Comparison of ENCODE assay signal across 27 mouse cellular contexts in the genomic region with DNA sequence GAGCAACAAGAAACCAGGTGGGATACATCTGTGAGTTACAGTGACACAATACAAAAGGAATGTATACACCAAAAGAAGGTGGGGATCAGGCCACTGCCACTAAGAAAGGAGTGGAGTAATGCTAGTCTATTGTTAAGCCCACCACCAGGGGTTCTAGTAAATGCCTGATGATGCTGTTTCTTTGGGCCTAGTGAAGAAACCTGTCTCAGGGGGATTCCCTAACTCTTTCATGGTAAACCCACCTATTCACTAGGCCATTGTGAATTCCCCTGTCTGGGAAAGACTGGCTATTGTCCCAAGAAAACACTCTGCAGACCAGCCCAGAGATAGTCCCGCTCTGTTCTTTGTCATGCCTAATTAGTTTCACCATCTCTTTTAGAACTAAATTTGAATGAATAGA.
"Had no signal": no experiment of that assay in that cellular context is flagged by ENCODE, and none has a peak within 500 bp of the region (broad histone marks: within the 10 kb centered on the region; RNA-seq: fewer than 3 reads in every experiment).

No protein-coding gene starts in this region.

- H3K4me3 ChIP-seq: heart, adult 2 months; heart, embryonic 10.5 days; heart, embryonic 12.5 days; hindbrain, embryonic 10.5 days; hindbrain, embryonic 12.5 days; intestine, embryonic 15.5 days; limb, embryonic 13.5 days; limb, embryonic 15.5 days; liver, embryonic 13.5 days; liver, embryonic 15.5 days had no signal

- H3K4me2 ChIP-seq: heart, embryonic 12.5 days; hindbrain, embryonic 12.5 days; hindbrain, embryonic 14.5 days; intestine, embryonic 15.5 days; limb, embryonic 13.5 days; limb, embryonic 15.5 days; liver, embryonic 13.5 days; liver, embryonic 15.5 days had no signal

- H3K27ac ChIP-seq: heart, adult 2 months; heart, embryonic 10.5 days; hindbrain, embryonic 10.5 days; hindbrain, embryonic 12.5 days; hindbrain, embryonic 14.5 days; intestine, embryonic 15.5 days; limb, embryonic 13.5 days; limb, embryonic 15.5 days; liver, embryonic 13.5 days; liver, embryonic 15.5 days had no signal

- DNase-seq: gastrocnemius, postnatal 14 days; gastrocnemius, postnatal 36 days; heart, adult 11 months; heart, adult 2 months; heart, postnatal 10 days; heart, postnatal 4 days; kidney, adult 18-20 months; kidney, adult 8-10 months; kidney, postnatal 10 days; kidney, postnatal 25 days; kidney, postnatal 4 days; layer of hippocampus, adult 9-11 months; layer of hippocampus, postnatal 36 days; left cerebral cortex, postnatal 4 days; liver, embryonic 13.5 days had no signal

- H3K36me3 ChIP-seq: heart, embryonic 10.5 days; heart, embryonic 12.5 days; hindbrain, embryonic 10.5 days; hindbrain, embryonic 12.5 days; intestine, embryonic 15.5 days; limb, embryonic 13.5 days; limb, embryonic 15.5 days; liver, embryonic 13.5 days; liver, embryonic 15.5 days had no signal

- ATAC-seq: hindbrain, embryonic 16.5 days; inflammation-experienced regulatory T-cells, adult 6 months; intestine, embryonic 15.5 days; intestine, postnatal 0 days had no signal

- H3K9me3 ChIP-seq: heart, embryonic 10.5 days; heart, embryonic 12.5 days; hindbrain, embryonic 10.5 days; hindbrain, embryonic 12.5 days; intestine, embryonic 15.5 days; limb, embryonic 13.5 days; limb, embryonic 15.5 days; liver, embryonic 13.5 days; liver, embryonic 15.5 days had no signal

- H3K9ac ChIP-seq: heart, embryonic 12.5 days; hindbrain, embryonic 12.5 days; hindbrain, embryonic 14.5 days; intestine, embryonic 15.5 days; limb, embryonic 13.5 days; limb, embryonic 15.5 days; liver, embryonic 13.5 days; liver, embryonic 15.5 days had no signal

- H3K4me1 ChIP-seq: heart, embryonic 10.5 days; heart, embryonic 12.5 days; hindbrain, embryonic 10.5 days; hindbrain, embryonic 12.5 days; intestine, embryonic 15.5 days; limb, embryonic 13.5 days; limb, embryonic 15.5 days; liver, embryonic 13.5 days; liver, embryonic 15.5 days had no signal

- H3K27me3 ChIP-seq: heart, embryonic 12.5 days; hindbrain, embryonic 12.5 days; intestine, embryonic 15.5 days; limb, embryonic 13.5 days; limb, embryonic 15.5 days; liver, embryonic 13.5 days; liver, embryonic 15.5 days had no signal
